Comparison of ENCODE assay signal across 26 mouse cellular contexts in the genomic region with DNA sequence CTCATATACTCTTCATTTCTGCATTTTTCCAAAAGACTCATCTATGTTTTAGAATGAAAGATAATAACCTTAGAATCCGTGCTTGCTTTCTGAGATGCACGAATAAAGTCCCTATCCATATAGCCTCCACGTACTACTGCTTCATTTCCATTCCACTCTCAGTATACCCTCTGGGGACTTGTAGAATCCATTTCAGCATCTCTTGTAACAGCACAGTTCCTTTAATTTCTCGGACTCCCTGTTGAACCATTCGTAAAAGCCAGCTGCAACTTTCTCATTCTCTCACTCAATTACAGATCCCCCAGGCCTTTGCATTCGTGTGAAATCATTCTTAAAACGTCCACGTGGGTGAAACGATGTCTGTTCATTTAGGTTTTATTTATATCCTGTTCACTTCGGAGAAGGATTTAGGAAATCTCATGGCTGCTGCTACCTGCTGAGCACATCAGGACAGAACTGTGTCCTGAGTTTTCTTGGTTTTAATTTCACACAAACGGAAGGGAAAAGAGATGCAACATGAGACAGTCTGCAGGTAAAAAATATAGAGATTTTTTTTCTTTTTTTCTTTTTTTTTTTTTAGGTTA.
DNase-seq lines count a peak whose midpoint lies in the region; ATAC-seq and TF ChIP-seq lines count a peak whose summit lies in the region.
"Had no signal": no experiment of that assay in that cellular context is flagged by ENCODE, and none has a peak within 500 bp of the region (broad histone marks: within the 10 kb centered on the region; RNA-seq: fewer than 3 reads in every experiment).

No protein-coding gene starts in this region.

- H3K27me3 ChIP-seq in hindbrain, embryonic 13.5 days, result no peaks in the 10 kb centered on the region
- H3K27me3 ChIP-seq in hindbrain, embryonic 11.5 days (ENCODE audit: control insufficient read depth, insufficient read depth, low read length), result no peaks in the 10 kb centered on the region
- H3K27me3 ChIP-seq in midbrain, embryonic 15.5 days (replicated peaks), result no peaks in the 10 kb centered on the region
- H3K27me3 ChIP-seq in midbrain, embryonic 11.5 days (ENCODE audit: control insufficient read depth, insufficient read depth, low read length), result no peaks in the 10 kb centered on the region
- no peaks in the 10 kb centered on the region for H3K27me3 ChIP-seq in limb, embryonic 14.5 days (ENCODE audit: control insufficient read depth, insufficient read depth, low read length)
- H3K27me3 ChIP-seq: lung, embryonic 15.5 days; midbrain, embryonic 12.5 days had no signal

- H3K36me3 ChIP-seq in hindbrain, embryonic 13.5 days, result no peaks in the 10 kb centered on the region
- no peaks in the 10 kb centered on the region for H3K36me3 ChIP-seq in hindbrain, embryonic 11.5 days (ENCODE audit: control insufficient read depth, insufficient read depth, low read length)
- H3K36me3 ChIP-seq in midbrain, embryonic 15.5 days (replicated peaks), result no peaks in the 10 kb centered on the region
- no peaks in the 10 kb centered on the region for H3K36me3 ChIP-seq in midbrain, embryonic 11.5 days (ENCODE audit: control insufficient read depth, insufficient read depth, low read length)
- H3K36me3 ChIP-seq in limb, embryonic 14.5 days (ENCODE audit: control insufficient read depth, insufficient read depth, low read length), result no peaks in the 10 kb centered on the region
- H3K36me3 ChIP-seq: lung, embryonic 15.5 days; midbrain, embryonic 12.5 days had no signal

- H3K27ac ChIP-seq in hindbrain, embryonic 13.5 days, result no peak overlapping the region
- H3K27ac ChIP-seq in hindbrain, embryonic 11.5 days (ENCODE audit: low read depth, low read length), result no peak overlapping the region
- H3K27ac ChIP-seq in midbrain, embryonic 15.5 days, result no peak overlapping the region
- no peak overlapping the region for H3K27ac ChIP-seq in midbrain, embryonic 11.5 days (ENCODE audit: low read depth, low read length)
- no peak overlapping the region; the same call in 1 of the 2 replicates for H3K27ac ChIP-seq in limb, embryonic 14.5 days (replicated peaks; ENCODE audit: low read depth, low read length)
- H3K27ac ChIP-seq: kidney, postnatal 0 days; lung, embryonic 15.5 days; midbrain, embryonic 12.5 days had no signal

- ATAC-seq in hindbrain, embryonic 13.5 days (ENCODE audit: low FRiP score), result peak; percentile 57; the same call in 1 of the 2 replicates
- ATAC-seq in hindbrain, embryonic 11.5 days (ENCODE audit: low FRiP score), result no peak
- ATAC-seq in midbrain, embryonic 15.5 days (replicated peaks), result peak; percentile 71
- no peak for ATAC-seq in midbrain, embryonic 11.5 days (ENCODE audit: low FRiP score)
- peak; percentile 71; the same call in 1 of the 2 replicates for ATAC-seq in limb, embryonic 14.5 days (ENCODE audit: low FRiP score, low read depth)
- ATAC-seq: activated CD4-positive, CD25-positive, alpha-beta regulatory T cell, adult 4 months; intestine, embryonic 16.5 days had no signal

- H3K4me1 ChIP-seq in hindbrain, embryonic 13.5 days (replicated peaks), result peaks cover 6% of the 10 kb centered on the region; the same call in 1 of the 2 replicates
- no peaks in the 10 kb centered on the region for H3K4me1 ChIP-seq in hindbrain, embryonic 11.5 days (replicated peaks; ENCODE audit: control insufficient read depth, insufficient read depth, low read length)
- H3K4me1 ChIP-seq in midbrain, embryonic 15.5 days, result no peaks in the 10 kb centered on the region
- no peaks in the 10 kb centered on the region for H3K4me1 ChIP-seq in midbrain, embryonic 11.5 days (ENCODE audit: control insufficient read depth, insufficient read depth, low read length)
- peaks cover 8% of the 10 kb centered on the region; the same call in 1 of the 2 replicates for H3K4me1 ChIP-seq in limb, embryonic 14.5 days (ENCODE audit: control insufficient read depth, insufficient read depth, low read length)
- H3K4me1 ChIP-seq: lung, embryonic 15.5 days; midbrain, embryonic 12.5 days had no signal

- H3K4me2 ChIP-seq in hindbrain, embryonic 13.5 days, result peak overlapping the region; percentile 23; the same call in 1 of the 2 replicates
- H3K4me2 ChIP-seq in hindbrain, embryonic 11.5 days (replicated peaks; ENCODE audit: low read depth, low read length), result no peak overlapping the region
- no peak overlapping the region for H3K4me2 ChIP-seq in midbrain, embryonic 15.5 days
- H3K4me2 ChIP-seq in midbrain, embryonic 11.5 days, result no peak overlapping the region
- H3K4me2 ChIP-seq in limb, embryonic 14.5 days (replicated peaks; ENCODE audit: low read depth, low read length, severe bottlenecking), result peak overlapping the region; percentile 21; the same call in 1 of the 2 replicates
- H3K4me2 ChIP-seq: liver, embryonic 11.5 days; lung, embryonic 15.5 days; midbrain, embryonic 12.5 days had no signal

- H3K9me3 ChIP-seq in hindbrain, embryonic 13.5 days, result no peaks in the 10 kb centered on the region
- H3K9me3 ChIP-seq in hindbrain, embryonic 11.5 days (ENCODE audit: control insufficient read depth, low read length), result no peaks in the 10 kb centered on the region
- no peaks in the 10 kb centered on the region for H3K9me3 ChIP-seq in midbrain, embryonic 15.5 days
- H3K9me3 ChIP-seq in midbrain, embryonic 11.5 days (ENCODE audit: control insufficient read depth, low read length), result no peaks in the 10 kb centered on the region
- no peaks in the 10 kb centered on the region for H3K9me3 ChIP-seq in limb, embryonic 14.5 days (ENCODE audit: control insufficient read depth, low read length)
- H3K9me3 ChIP-seq: lung, embryonic 15.5 days; midbrain, embryonic 12.5 days had no signal

- no peak for DNase-seq in hindbrain, embryonic 11.5 days (ENCODE audit: low spot score)
- no peak for DNase-seq in midbrain, embryonic 11.5 days (ENCODE audit: low spot score, missing footprints)
- peak; percentile 49 for DNase-seq in brain, embryonic 14.5 days (ENCODE audit: low read depth)
- peak; percentile 8 for DNase-seq in limb, embryonic 14.5 days (ENCODE audit: low spot score)
- no peak for DNase-seq in heart, postnatal 10 days
- no peak for DNase-seq in urinary bladder, adult 18-20 months (ENCODE audit: low spot score in 2 of 2)
- DNase-seq: adrenal gland, adult 2 months; adrenal gland, postnatal 36 days; cerebellum, adult 2 months; cerebellum, postnatal 25 days; gastrocnemius, postnatal 10 days; kidney, adult 8-10 months; kidney, postnatal 4 days; layer of hippocampus, postnatal 36 days; left cerebral cortex, postnatal 4 days; thymus, adult 2 months; thymus, postnatal 4 days had no signal

- no peak overlapping the region for H3K4me3 ChIP-seq in hindbrain, embryonic 13.5 days
- no peak overlapping the region for H3K4me3 ChIP-seq in hindbrain, embryonic 11.5 days (ENCODE audit: low read depth, low read length)
- H3K4me3 ChIP-seq in midbrain, embryonic 15.5 days, result no peak overlapping the region
- no peak overlapping the region for H3K4me3 ChIP-seq in midbrain, embryonic 11.5 days (ENCODE audit: low read depth, low read length)
- no peak overlapping the region for H3K4me3 ChIP-seq in limb, embryonic 14.5 days (replicated peaks; ENCODE audit: low read length)
- H3K4me3 ChIP-seq: lung, embryonic 15.5 days; midbrain, embryonic 12.5 days; myocyte had no signal

- no peak for TF ChIP-seq POLR2A in brain, embryonic 14.5 days (IDR thresholded peaks at IDR 0.05; ENCODE audit: borderline replicate concordance, extremely low read depth, insufficient read depth, insufficient read length, poor library complexity, severe bottlenecking)
- no peak for TF ChIP-seq POLR2A in limb, embryonic 14.5 days (IDR thresholded peaks at IDR 0.05; ENCODE audit: borderline replicate concordance, extremely low read depth, insufficient read depth, insufficient read length)

- TF ChIP-seq CTCF in brain, embryonic 14.5 days (IDR thresholded peaks at IDR 0.05; ENCODE audit: borderline replicate concordance, extremely low read depth, insufficient read depth, insufficient read length), result no peak

- intact Hi-C loops in heart, postnatal 10 days (cut with DNase I), result no loop called here

- whole genome bisulfite sequencing in hindbrain, embryonic 13.5 days, result 48% methylated on average over 11 of the region's 11 CpGs
- WGBS in hindbrain, embryonic 11.5 days, result 70% methylated on average over 11 of the region's 11 CpGs
- 49% methylated on average over 11 of the region's 11 CpGs for WGBS in midbrain, embryonic 15.5 days
- WGBS in midbrain, embryonic 11.5 days, result 76% methylated on average over 11 of the region's 11 CpGs
- WGBS in limb, embryonic 14.5 days, result 16% methylated on average over 11 of the region's 11 CpGs

- H3K9ac ChIP-seq in hindbrain, embryonic 13.5 days, result no peak overlapping the region
- no peak overlapping the region for H3K9ac ChIP-seq in hindbrain, embryonic 11.5 days (ENCODE audit: low read depth, low read length)
- H3K9ac ChIP-seq in midbrain, embryonic 15.5 days, result no peak overlapping the region
- H3K9ac ChIP-seq in midbrain, embryonic 11.5 days (ENCODE audit: low read length), result no peak overlapping the region
- H3K9ac ChIP-seq in limb, embryonic 14.5 days (ENCODE audit: low read depth, low read length, severe bottlenecking), result no peak overlapping the region
- H3K9ac ChIP-seq: lung, embryonic 15.5 days; midbrain, embryonic 12.5 days had no signal

Comparison
In these comparisons a context has a peak if more than half of its experiments do, and no peak if none do; other contexts are left out.
1. ATAC-seq: peak in hindbrain, embryonic 13.5 days (single experiment), midbrain, embryonic 15.5 days (single experiment) and limb, embryonic 14.5 days (single experiment); none in hindbrain, embryonic 11.5 days (single experiment) and midbrain, embryonic 11.5 days (single experiment).
2. H3K4me2 ChIP-seq: peak in hindbrain, embryonic 13.5 days (single experiment) and limb, embryonic 14.5 days (single experiment); none in hindbrain, embryonic 11.5 days (single experiment), midbrain, embryonic 15.5 days (single experiment) and midbrain, embryonic 11.5 days (single experiment).
3. DNase-seq: peak in brain, embryonic 14.5 days (single experiment) and limb, embryonic 14.5 days (single experiment); none in hindbrain, embryonic 11.5 days (single experiment), midbrain, embryonic 11.5 days (single experiment), heart, postnatal 10 days (0 of 2) and urinary bladder, adult 18-20 months (0 of 2).